Mouse (Mus musculus): Measurements from ENCODE around the gene Olfr1016. TPM values are rescaled to one million over a fixed set of nuclear protein-coding genes. Genes with fewer than 3 reads are reported as not detected.

Olfr1016 gene
- total RNA-seq (2021), result not detected
- long read RNA-seq, experiment 1, result 0 reads
- long read RNA-seq, experiment 2, result 0 reads

- DNase-seq (ENCODE audit: low spot score in 2 of 2), result no peak
Observed at GRCm38 (mm10) chr2:85802444-85802843, at the start of gene Olfr1016. Gene Olfr1016 (minus strand): TSS chr2:85802544.

- DNase-seq (ENCODE audit: low spot score in 2 of 2), result no peak
Observed at GRCm38 (mm10) chr2:85846730-85847129, 44.4 kb upstream of the Olfr1016 start, which contains the start of gene Olfr1020. Gene Olfr1020 (plus strand): TSS chr2:85847030.

GRCm38 (mm10) chr2:85845383-85845782 lies 43.0 kb upstream of the Olfr1016 start, which contains the start of gene Olfr1019:
Gene Olfr1019 (minus strand): TSS chr2:85845483.
- DNase-seq (ENCODE audit: low spot score in 2 of 2), result no peak

- DNase-seq (ENCODE audit: low spot score in 2 of 2), result no peak
Observed at GRCm38 (mm10) chr2:85818179-85818578, 15.8 kb upstream of the Olfr1016 start, which contains the start of gene Olfr1018. Gene Olfr1018 (plus strand): TSS chr2:85818479.

- no peak for DNase-seq (ENCODE audit: low spot score in 2 of 2)
Observed at GRCm38 (mm10) chr2:85804501-85804900, 2.2 kb upstream of the Olfr1016 start.

GRCm38 (mm10) chr2:85792331-85792730 lies 10.0 kb downstream of the Olfr1016 start:
- no peak for DNase-seq (ENCODE audit: low spot score in 2 of 2)

GRCm38 (mm10) chr2:85781717-85782116 lies 20.6 kb downstream of the Olfr1016 start, which contains the start of gene Olfr1015:
Gene Olfr1015 (plus strand): TSS chr2:85782017.
- DNase-seq (ENCODE audit: low spot score in 2 of 2), result no peak

GRCm38 (mm10) chr2:85772413-85772812 lies 29.9 kb downstream of the Olfr1016 start, which contains the start of gene Olfr1014:
Gene Olfr1014 (plus strand): TSS chr2:85772713.
- DNase-seq (ENCODE audit: low spot score in 2 of 2), result no peak

GRCm38 (mm10) chr2:85766798-85767197 lies 35.5 kb downstream of the Olfr1016 start, which contains the start of gene Olfr1013:
Gene Olfr1013 (plus strand): TSS chr2:85767098.
- no peak for DNase-seq (ENCODE audit: low spot score in 2 of 2)

- no peak for DNase-seq (ENCODE audit: low spot score in 2 of 2)
Observed at GRCm38 (mm10) chr2:85762666-85763065, 39.7 kb downstream of the Olfr1016 start, which contains the start of gene Olfr1012. Gene Olfr1012 (minus strand): TSS chr2:85762766.

GRCm38 (mm10) chr2:85753822-85754221 lies 48.5 kb downstream of the Olfr1016 start:
- no peak for DNase-seq (ENCODE audit: low spot score in 2 of 2)

Other genes with a start within 250 kb of the Olfr1016 start
- gene Olfr996, start 223.3 kb downstream of the Olfr1016 start, total RNA-seq (2021), result not detected
- gene Olfr998, start 213.6 kb downstream of the Olfr1016 start, total RNA-seq (2021), result not detected
- gene Olfr1000, start 190.6 kb downstream of the Olfr1016 start, total RNA-seq (2021), result not detected
- not detected for gene Olfr1002, start 151.8 kb downstream of the Olfr1016 start, total RNA-seq (2021)
- gene Olfr154, start 138.1 kb downstream of the Olfr1016 start, total RNA-seq (2021), result not detected
- gene Olfr1006, start 123.8 kb downstream of the Olfr1016 start, total RNA-seq (2021), result not detected
- not detected for gene Olfr1008, start 113.1 kb downstream of the Olfr1016 start, total RNA-seq (2021)
- not detected for gene Olfr1009, start 87.1 kb downstream of the Olfr1016 start, total RNA-seq (2021)
- gene Olfr1012, start 39.8 kb downstream of the Olfr1016 start, total RNA-seq (2021), result not detected
- not detected for gene Olfr1013, start 35.4 kb downstream of the Olfr1016 start, total RNA-seq (2021)
- gene Olfr1014, start 29.8 kb downstream of the Olfr1016 start, total RNA-seq (2021), result not detected
- not detected for gene Olfr1015, start 20.5 kb downstream of the Olfr1016 start, total RNA-seq (2021)
- not detected for gene Olfr1018, start 15.9 kb upstream of the Olfr1016 start, total RNA-seq (2021)
- not detected for gene Olfr1019, start 42.9 kb upstream of the Olfr1016 start, total RNA-seq (2021)
- gene Olfr1020, start 44.5 kb upstream of the Olfr1016 start, total RNA-seq (2021), result not detected
- gene Olfr1022, start 66.0 kb upstream of the Olfr1016 start, total RNA-seq (2021), result not detected
- not detected for gene Olfr1023, start 83.1 kb upstream of the Olfr1016 start, total RNA-seq (2021)
- not detected for gene Olfr1024, start 102.5 kb upstream of the Olfr1016 start, total RNA-seq (2021)
- gene Olfr1025-ps1, start 112.6 kb upstream of the Olfr1016 start, total RNA-seq (2021), result not detected
- not detected for gene Olfr1026, start 119.0 kb upstream of the Olfr1016 start, total RNA-seq (2021)
- gene Olfr1028, start 147.9 kb upstream of the Olfr1016 start, total RNA-seq (2021), result not detected
- not detected for gene Olfr1029, start 171.4 kb upstream of the Olfr1016 start, total RNA-seq (2021)
- not detected for gene Olfr1030, start 176.7 kb upstream of the Olfr1016 start, total RNA-seq (2021)
- gene Olfr1031, start 187.8 kb upstream of the Olfr1016 start, total RNA-seq (2021), result not detected
- not detected for gene Olfr1032, start 203.0 kb upstream of the Olfr1016 start, total RNA-seq (2021)
- not detected for gene Olfr1033, start 218.1 kb upstream of the Olfr1016 start, total RNA-seq (2021)
- gene Olfr1034, start 243.3 kb upstream of the Olfr1016 start, total RNA-seq (2021), result not detected

Data from left cerebral cortex, adult 18-20 months (tissue).